Mouse (Mus musculus) lung, embryonic 14.5 days (tissue): ENCODE measurements around the gene Npr1. TPM values are rescaled to one million over a fixed set of nuclear protein-coding genes. Genes with fewer than 3 reads are reported as not detected.

Experiments used
- ATAC-seq: fragments of 200-750 bp; cut with Nextera tagmentation; 2 replicates; pipeline ENCODE4 v1.8.0; 2017; ENCODE audit warnings: mild to moderate bottlenecking, moderate TSS enrichment, moderate library complexity; ENCODE audit not compliant: insufficient read depth
- DNase-seq: peaks from one replicate; pipeline ENCODE4 v3.0.0-alpha.2; 2015
- H3K27ac ChIP-seq: fragments of 300-500 bp; sonication (generic); 2 replicates; pipeline ENCODE4 v1.5.1; 2014; ENCODE audit warnings: low read depth, mild to moderate bottlenecking, moderate library complexity
- H3K27me3 ChIP-seq: fragments of 300-500 bp; sonication (generic); 2 replicates; pipeline ENCODE4 v1.6.1; 2014; ENCODE audit warnings: low read length, control low read depth; ENCODE audit not compliant: insufficient read depth
- H3K36me3 ChIP-seq: fragments of 300-500 bp; sonication (generic); 2 replicates; pipeline ENCODE4 v1.6.1; 2014; ENCODE audit warnings: control low read depth; ENCODE audit not compliant: insufficient read depth
- H3K4me1 ChIP-seq: fragments of 300-500 bp; sonication (generic); 2 replicates; pipeline ENCODE4 v1.6.1; 2014; ENCODE audit warnings: antibody characterized with exemption, control low read depth; ENCODE audit not compliant: insufficient read depth
- H3K4me2 ChIP-seq: fragments of 300-500 bp; sonication (generic); 2 replicates; pipeline ENCODE4 v1.6.1; 2014; ENCODE audit warnings: mild to moderate bottlenecking
- H3K4me3 ChIP-seq: fragments of 300-500 bp; sonication (generic); 2 replicates; pipeline ENCODE4 v1.5.1; 2014; ENCODE audit warnings: low read depth, low read length
- H3K9ac ChIP-seq: fragments of 300-500 bp; sonication (generic); 2 replicates; pipeline ENCODE4 v1.6.1; 2014
- H3K9me3 ChIP-seq: fragments of 300-500 bp; sonication (generic); 2 replicates; pipeline ENCODE4 v1.6.1; 2016; ENCODE audit warnings: low read depth, low read length, control low read depth
- CTCF ChIP-seq: IDR thresholded peaks from 2 replicates; pipeline ENCODE4 v1.5.1; 2016; ENCODE audit warnings: antibody characterized with exemption, low read depth
- WGBS: fragments of 180-500 bp; shearing (Covaris S2); extraction: QIAGEN DNeasy Blood & Tissue Kit; methylation state at CpG from one replicate; pipeline ENCODE4 v1.1.7; 2014; 5-methylcytosine and 5-hydroxymethylcytosine counted together
- polyA plus RNA-seq: library from polyadenylated mRNA; unstranded; fragments of >200 nt; fragmentation: Nextera tagmentation; extraction: Ambion mirVana; gene quantifications from 2 replicates; pipeline ENCODE4 v1.2.1, GENCODE M21; 2014

Gene Npr1
- polyA plus RNA-seq, 1 experiment from 2014 or later: 17.8 TPM

DNA sequence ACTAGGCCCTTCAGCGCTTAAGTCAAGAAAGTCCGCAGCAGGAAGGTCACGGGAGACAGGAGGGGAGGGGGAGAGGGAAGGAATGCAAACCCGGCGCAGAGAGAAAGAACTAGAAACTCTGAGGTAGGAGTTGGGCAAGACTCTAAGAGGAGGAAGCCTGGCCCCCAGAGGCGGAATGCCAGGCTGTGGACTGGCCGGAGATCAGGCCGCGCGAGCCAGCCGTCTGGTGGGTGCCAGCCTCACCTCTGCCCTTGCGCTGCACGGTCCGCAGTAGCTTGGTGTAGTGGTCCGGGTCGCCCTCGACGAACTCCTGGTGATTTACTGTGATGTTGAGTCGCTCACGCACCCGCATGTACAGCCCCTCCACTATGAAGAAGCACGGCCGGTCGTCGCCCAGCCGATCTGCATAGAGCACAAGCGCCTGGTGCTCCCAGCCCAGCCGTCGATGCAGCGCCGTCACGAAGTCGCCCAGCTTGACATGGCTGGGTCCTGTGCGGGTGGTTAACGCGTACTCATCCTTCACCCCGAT, 1.1 kb downstream of the Npr1 start:
- no peaks in the 10 kb centered on the region for H3K9me3 ChIP-seq
- peak overlapping the region; percentile 93 for H3K4me2 ChIP-seq
- peaks cover 4% of the 10 kb centered on the region; the same call in 1 of the 2 replicates for H3K4me1 ChIP-seq
- DNase-seq (peak; percentile 53), ATAC-seq (peak; percentile 4)
- no peaks in the 10 kb centered on the region for H3K36me3 ChIP-seq
- H3K9ac ChIP-seq: peak overlapping the region; percentile 62
- peaks cover 32% of the 10 kb centered on the region for H3K27me3 ChIP-seq
- no peak overlapping the region for H3K27ac ChIP-seq
- WGBS: 10% methylated on average over 37 of the region's 37 CpGs
- TF ChIP-seq CTCF: no peak
- H3K4me3 ChIP-seq: peak overlapping the region; percentile 57

GRCm38 (mm10) chr3:90462579-90462978, 3.1 kb downstream of the Npr1 start:
- no peak for ATAC-seq
- TF ChIP-seq CTCF: 0 out of 2 replicates have a peak, but pooled peaks have one; percentile 9
- Histone ChIP-seq H3K27me3 (peaks cover 32% of the 10 kb centered on the region), H3K36me3 (no peaks in the 10 kb centered on the region), H3K9ac (no peak overlapping the region; the same call in 1 of the 2 replicates), H3K4me3 (0 out of 2 replicates have a peak overlapping the region, but pooled peaks have one; percentile 3), H3K9me3 (no peaks in the 10 kb centered on the region), H3K4me2 (peak overlapping the region; percentile 93), H3K27ac (no peak overlapping the region), H3K4me1 (peaks cover 4% of the 10 kb centered on the region; the same call in 1 of the 2 replicates)
- DNase-seq: peak; percentile 15
- WGBS: 30% methylated on average over 7 of the region's 7 CpGs

- peaks cover 32% of the 10 kb centered on the region for H3K27me3 ChIP-seq
- H3K9me3 ChIP-seq: no peaks in the 10 kb centered on the region
- TF ChIP-seq CTCF: no peak
- ATAC-seq (no peak), DNase-seq (no peak)
- WGBS: 88% methylated on average over 3 of the region's 3 CpGs
- no peak overlapping the region for H3K27ac ChIP-seq
- H3K36me3 ChIP-seq: no peaks in the 10 kb centered on the region
- H3K9ac ChIP-seq: no peak overlapping the region
- peaks cover 4% of the 10 kb centered on the region; the same call in 1 of the 2 replicates for H3K4me1 ChIP-seq
- H3K4me2 ChIP-seq: no peak overlapping the region
- H3K4me3 ChIP-seq: no peak overlapping the region
These were observed 3.7 kb downstream of the Npr1 start for GRCm38 (mm10) chr3:90461935-90462334.

GRCm38 (mm10) chr3:90460315-90460714, 5.4 kb downstream of the Npr1 start:
- Histone ChIP-seq H3K4me1 (peaks cover 4% of the 10 kb centered on the region; the same call in 1 of the 2 replicates), H3K9me3 (no peaks in the 10 kb centered on the region), H3K27ac (no peak overlapping the region), H3K4me3 (no peak overlapping the region), H3K27me3 (peaks cover 21% of the 10 kb centered on the region), H3K4me2 (no peak overlapping the region), H3K9ac (no peak overlapping the region), H3K36me3 (no peaks in the 10 kb centered on the region)
- TF ChIP-seq CTCF: no peak
- no peak for ATAC-seq
- no peak for DNase-seq
- 63% methylated on average over 5 of the region's 5 CpGs for WGBS

DNA sequence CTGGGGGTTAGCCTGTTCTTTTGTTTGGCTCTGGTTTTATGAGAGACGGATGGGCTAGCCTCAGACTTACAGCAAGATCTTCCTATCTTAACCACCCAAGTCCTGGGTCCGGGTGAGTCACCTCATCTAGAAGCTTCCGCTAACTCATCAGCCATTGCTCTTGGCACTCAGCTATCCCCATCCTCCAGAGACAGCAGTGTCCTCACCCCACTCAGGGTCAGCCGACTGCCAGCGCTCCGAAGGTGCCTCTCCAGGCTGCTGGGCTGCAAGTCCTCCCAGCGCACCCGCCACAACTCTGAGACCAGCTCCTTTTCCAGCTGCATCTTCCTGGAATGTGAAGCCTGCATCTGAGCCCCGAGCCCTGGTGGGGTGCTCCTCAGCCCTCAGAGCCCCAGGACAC, 5.9 kb downstream of the Npr1 start:
- peaks cover 15% of the 10 kb centered on the region for H3K27me3 ChIP-seq
- no peaks in the 10 kb centered on the region for H3K36me3 ChIP-seq
- no peak for TF ChIP-seq CTCF
- H3K9ac ChIP-seq: no peak overlapping the region
- H3K4me2 ChIP-seq: no peak overlapping the region
- 68% methylated on average over 9 of the region's 9 CpGs for WGBS
- no peaks in the 10 kb centered on the region for H3K9me3 ChIP-seq
- H3K4me3 ChIP-seq: no peak overlapping the region
- no peak overlapping the region for H3K27ac ChIP-seq
- no peak for DNase-seq
- ATAC-seq: no peak
- H3K4me1 ChIP-seq: no peaks in the 10 kb centered on the region

GRCm38 (mm10) chr3:90454931-90455330, 10.7 kb downstream of the Npr1 start:
- no peaks in the 10 kb centered on the region for H3K27me3 ChIP-seq
- ATAC-seq (no peak), DNase-seq (no peak)
- no peaks in the 10 kb centered on the region for H3K9me3 ChIP-seq
- no peak for TF ChIP-seq CTCF
- H3K36me3 ChIP-seq: no peaks in the 10 kb centered on the region
- 88% methylated on average over 14 of the region's 14 CpGs for WGBS
- no peak overlapping the region for H3K4me3 ChIP-seq
- no peaks in the 10 kb centered on the region for H3K4me1 ChIP-seq
- no peak overlapping the region for H3K9ac ChIP-seq
- no peak overlapping the region for H3K4me2 ChIP-seq
- no peak overlapping the region for H3K27ac ChIP-seq

DNA sequence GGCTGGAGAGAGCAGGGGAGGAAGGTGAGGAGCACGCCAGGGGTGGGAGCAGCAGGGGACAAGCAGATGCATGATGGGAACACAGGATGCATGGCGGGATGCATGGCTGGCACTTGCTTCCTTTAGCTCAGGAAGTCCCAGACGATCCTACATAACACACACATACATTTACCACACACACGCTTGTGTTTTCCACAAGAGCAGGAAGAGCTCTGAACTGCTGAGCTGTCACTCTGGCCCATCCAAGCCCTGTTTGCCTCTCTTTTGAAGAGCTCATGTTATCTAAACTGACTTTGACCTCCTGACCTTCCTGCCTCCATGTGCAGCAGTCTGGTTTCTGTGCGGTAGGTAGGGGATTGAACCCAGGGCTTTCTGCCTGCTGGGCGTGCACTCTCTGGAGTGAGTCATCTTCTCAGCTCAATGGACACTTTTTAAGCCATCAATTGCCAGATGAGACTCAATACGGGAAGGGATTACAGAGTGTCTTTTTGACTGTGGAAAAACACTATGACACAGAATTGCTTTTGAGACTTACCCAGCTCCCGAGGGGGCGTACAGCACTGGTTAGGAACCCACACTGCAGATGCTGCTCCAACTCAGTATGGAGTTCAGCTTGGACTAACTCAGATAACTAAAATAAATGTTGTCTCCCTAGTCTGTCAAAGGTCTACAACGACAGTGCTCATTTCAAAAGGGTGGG, 14.1 kb downstream of the Npr1 start:
- H3K9me3 ChIP-seq: no peaks in the 10 kb centered on the region
- no peaks in the 10 kb centered on the region for H3K27me3 ChIP-seq
- TF ChIP-seq CTCF: no peak
- H3K4me2 ChIP-seq: peak overlapping the region; percentile 50
- H3K9ac ChIP-seq: no peak overlapping the region
- H3K27ac ChIP-seq: peak overlapping the region; percentile 65; the same call in 1 of the 2 replicates
- H3K36me3 ChIP-seq: no peaks in the 10 kb centered on the region
- no peak for ATAC-seq
- WGBS: 31% methylated on average over 10 of the region's 10 CpGs
- DNase-seq: peak; percentile 60
- H3K4me3 ChIP-seq: peak overlapping the region; percentile 14
- no peaks in the 10 kb centered on the region for H3K4me1 ChIP-seq
